ENCODE assay signal across 8 mouse cellular contexts in the genomic region with DNA sequence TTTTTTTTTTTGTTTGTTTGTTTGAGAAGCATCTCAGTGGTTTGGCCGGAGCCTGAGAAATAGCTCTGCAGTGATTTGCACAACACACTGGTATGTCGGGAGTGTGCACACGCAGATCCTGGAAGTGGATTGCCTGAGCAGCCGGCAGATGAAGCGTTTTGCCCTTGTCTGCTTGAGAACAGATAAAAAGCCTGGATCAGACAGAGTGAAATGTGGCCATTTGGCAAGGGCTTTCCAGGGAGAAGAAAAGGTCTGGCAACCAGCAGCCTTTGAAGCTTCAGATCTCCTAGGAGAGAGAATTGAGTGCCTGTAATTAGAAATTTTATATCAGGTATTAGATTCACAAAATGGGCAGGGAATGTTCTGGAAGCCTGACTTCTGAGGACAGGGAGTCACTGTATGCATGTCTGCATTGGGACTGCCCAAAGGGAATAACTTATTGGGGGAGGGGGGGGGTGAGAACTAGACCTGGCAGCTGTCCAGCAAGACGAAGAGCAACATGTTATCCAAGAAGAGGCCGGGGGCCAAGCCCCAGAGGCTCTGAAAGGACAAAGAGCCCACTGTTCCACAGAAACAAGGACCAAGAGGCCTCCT. TPM values are rescaled to one million over a fixed set of nuclear protein-coding genes. Genes with fewer than 3 reads are reported as not detected.
DNase-seq lines count a peak whose midpoint lies in the region; ATAC-seq lines count a peak whose summit lies in the region.

No protein-coding gene starts in this region.

- no peak overlapping the region for H3K9ac ChIP-seq in midbrain, embryonic 14.5 days (replicated peaks; ENCODE audit: low read length)
- H3K9ac ChIP-seq in kidney, embryonic 15.5 days = no peak overlapping the region

- peak; percentile 61; the same call in 1 of the 2 replicates for ATAC-seq in midbrain, embryonic 14.5 days (ENCODE audit: low FRiP score, low TSS enrichment)
- ATAC-seq in kidney, embryonic 15.5 days (replicated peaks; ENCODE audit: low FRiP score) = no peak

- WGBS in forebrain, embryonic 10.5 days = 75% methylated on average over 7 of the region's 7 CpGs
- 58% methylated on average over 7 of the region's 7 CpGs for WGBS in hindbrain, embryonic 10.5 days
- 51% methylated on average over 7 of the region's 7 CpGs for WGBS in midbrain, embryonic 14.5 days
- 22% methylated on average over 7 of the region's 7 CpGs for WGBS in kidney, embryonic 15.5 days

- H3K4me3 ChIP-seq in forebrain, embryonic 10.5 days = no peak overlapping the region
- H3K4me3 ChIP-seq in hindbrain, embryonic 10.5 days = no peak overlapping the region
- H3K4me3 ChIP-seq in midbrain, embryonic 14.5 days (replicated peaks; ENCODE audit: low read depth, low read length) = no peak overlapping the region
- no peak overlapping the region for H3K4me3 ChIP-seq in kidney, embryonic 15.5 days (replicated peaks)

- no peaks in the 10 kb centered on the region for H3K9me3 ChIP-seq in forebrain, embryonic 10.5 days
- no peaks in the 10 kb centered on the region for H3K9me3 ChIP-seq in hindbrain, embryonic 10.5 days
- no peaks in the 10 kb centered on the region for H3K9me3 ChIP-seq in midbrain, embryonic 14.5 days (ENCODE audit: control insufficient read depth, low read length)
- no peaks in the 10 kb centered on the region for H3K9me3 ChIP-seq in kidney, embryonic 15.5 days (replicated peaks)

- H3K36me3 ChIP-seq in forebrain, embryonic 10.5 days (replicated peaks) = no peaks in the 10 kb centered on the region
- no peaks in the 10 kb centered on the region for H3K36me3 ChIP-seq in hindbrain, embryonic 10.5 days
- H3K36me3 ChIP-seq in midbrain, embryonic 14.5 days (ENCODE audit: control insufficient read depth, insufficient read depth, low read length) = no peaks in the 10 kb centered on the region
- H3K36me3 ChIP-seq in kidney, embryonic 15.5 days = no peaks in the 10 kb centered on the region

- H3K27me3 ChIP-seq in forebrain, embryonic 10.5 days (ENCODE audit: poor library complexity, severe bottlenecking) = no peaks in the 10 kb centered on the region
- no peaks in the 10 kb centered on the region for H3K27me3 ChIP-seq in hindbrain, embryonic 10.5 days (ENCODE audit: insufficient read depth, poor library complexity, severe bottlenecking)
- no peaks in the 10 kb centered on the region for H3K27me3 ChIP-seq in midbrain, embryonic 14.5 days (ENCODE audit: control insufficient read depth, insufficient read depth, low read length)
- no peaks in the 10 kb centered on the region for H3K27me3 ChIP-seq in kidney, embryonic 15.5 days

- no peak overlapping the region for H3K4me2 ChIP-seq in midbrain, embryonic 14.5 days (ENCODE audit: low read length)
- H3K4me2 ChIP-seq in kidney, embryonic 15.5 days = no peak overlapping the region

- peaks cover 6% of the 10 kb centered on the region for H3K4me1 ChIP-seq in forebrain, embryonic 10.5 days
- peaks cover 6% of the 10 kb centered on the region for H3K4me1 ChIP-seq in hindbrain, embryonic 10.5 days (replicated peaks)
- no peaks in the 10 kb centered on the region for H3K4me1 ChIP-seq in midbrain, embryonic 14.5 days (ENCODE audit: control insufficient read depth, insufficient read depth, low read length)
- H3K4me1 ChIP-seq in kidney, embryonic 15.5 days = peaks cover 7% of the 10 kb centered on the region; the same call in 1 of the 2 replicates

- H3K27ac ChIP-seq in forebrain, embryonic 10.5 days = peak overlapping the region; percentile 44; the same call in 1 of the 2 replicates
- H3K27ac ChIP-seq in hindbrain, embryonic 10.5 days = peak overlapping the region; percentile 59
- peak overlapping the region; percentile 70 for H3K27ac ChIP-seq in midbrain, embryonic 14.5 days (replicated peaks; ENCODE audit: low read depth, low read length)
- H3K27ac ChIP-seq in kidney, embryonic 15.5 days = no peak overlapping the region; the same call in 1 of the 2 replicates

- DNase-seq in kidney, postnatal 10 days = peak; percentile 34
- no peak for DNase-seq in kidney, adult 18-20 months
- peak; percentile 45 to 62 for DNase-seq in adrenal gland, postnatal 36 days
- no peak for DNase-seq in forebrain, embryonic 10.5 days (ENCODE audit: extremely low spot score, low spot score)
- peak; percentile 40 for DNase-seq in hindbrain, embryonic 10.5 days (ENCODE audit: low spot score)
- DNase-seq in midbrain, embryonic 14.5 days = peak; percentile 74
- no peak for DNase-seq in natural killer cell, adult 2 months (ENCODE audit: low spot score in 2 of 2)

RNA-seq across cellular contexts. Expression of gene Med4, which starts 7.1 kb away (rescaled TPM):
- total RNA-seq in adrenal gland, postnatal 36 days (2021) = 10 to 100 TPM; 22.9 to 24.7 TPM
- polyA plus RNA-seq in forebrain, embryonic 10.5 days (2016; fragmentation: Nextera tagmentation; extraction: Ambion mirVana) = 121 and 124 TPM in 2 replicates
- 89.3 and 104 TPM in 2 replicates for polyA plus RNA-seq in hindbrain, embryonic 10.5 days (2016; fragmentation: Nextera tagmentation; extraction: Ambion mirVana)
- polyA plus RNA-seq in midbrain, embryonic 14.5 days (2014; fragmentation: Nextera tagmentation; extraction: Ambion mirVana) = 85.1 and 85.2 TPM in 2 replicates
- 89.4 and 91.6 TPM in 2 replicates for polyA plus RNA-seq in kidney, embryonic 15.5 days (2015; fragmentation: Nextera tagmentation; extraction: Ambion mirVana)

RNA-seq across cellular contexts. Expression of gene Sucla2, which starts 22.4 kb away (rescaled TPM):
- total RNA-seq in adrenal gland, postnatal 36 days (2021) = 100 to 1,000 TPM; 346 to 377 TPM
- polyA plus RNA-seq in forebrain, embryonic 10.5 days (2016; fragmentation: Nextera tagmentation; extraction: Ambion mirVana) = 109 and 120 TPM in 2 replicates
- polyA plus RNA-seq in hindbrain, embryonic 10.5 days (2016; fragmentation: Nextera tagmentation; extraction: Ambion mirVana) = 78.9 and 105 TPM in 2 replicates
- polyA plus RNA-seq in midbrain, embryonic 14.5 days (2014; fragmentation: Nextera tagmentation; extraction: Ambion mirVana) = 118 and 127 TPM in 2 replicates
- 122 and 126 TPM in 2 replicates for polyA plus RNA-seq in kidney, embryonic 15.5 days (2015; fragmentation: Nextera tagmentation; extraction: Ambion mirVana)

RNA-seq across cellular contexts. Expression of gene Nudt15, which starts 45.4 kb away (rescaled TPM):
- 1 to 10 TPM; 7.6 to 7.8 TPM for total RNA-seq in adrenal gland, postnatal 36 days (2021)
- 10.3 and 11.3 TPM in 2 replicates for polyA plus RNA-seq in forebrain, embryonic 10.5 days (2016; fragmentation: Nextera tagmentation; extraction: Ambion mirVana)
- polyA plus RNA-seq in hindbrain, embryonic 10.5 days (2016; fragmentation: Nextera tagmentation; extraction: Ambion mirVana) = 8.6 and 8.8 TPM in 2 replicates
- 8.6 and 10.8 TPM in 2 replicates for polyA plus RNA-seq in midbrain, embryonic 14.5 days (2014; fragmentation: Nextera tagmentation; extraction: Ambion mirVana)
- 7.6 and 8.4 TPM in 2 replicates for polyA plus RNA-seq in kidney, embryonic 15.5 days (2015; fragmentation: Nextera tagmentation; extraction: Ambion mirVana)

Comparison
In these comparisons a context has a peak if more than half of its experiments do, and no peak if none do; other contexts are left out.
1. DNase-seq: peak in kidney, postnatal 10 days (single experiment), adrenal gland, postnatal 36 days (2 of 2), hindbrain, embryonic 10.5 days (single experiment) and midbrain, embryonic 14.5 days (single experiment); none in kidney, adult 18-20 months (single experiment), forebrain, embryonic 10.5 days (single experiment) and natural killer cell, adult 2 months (0 of 2).